Mouse (Mus musculus): ENCODE measurements at regions not wholly inside any gene's neighbourhood (a gene's known extent, or its start where the extent isn't known, plus 50 kb on each side); places are given as distances from the start of the nearest gene placed in this dataset.
"Not testable (repeated sequence)": the region's sequence is repeated elsewhere in the genome, so short reads cannot be mapped to it uniquely, and the experiment has no call there.

DNA sequence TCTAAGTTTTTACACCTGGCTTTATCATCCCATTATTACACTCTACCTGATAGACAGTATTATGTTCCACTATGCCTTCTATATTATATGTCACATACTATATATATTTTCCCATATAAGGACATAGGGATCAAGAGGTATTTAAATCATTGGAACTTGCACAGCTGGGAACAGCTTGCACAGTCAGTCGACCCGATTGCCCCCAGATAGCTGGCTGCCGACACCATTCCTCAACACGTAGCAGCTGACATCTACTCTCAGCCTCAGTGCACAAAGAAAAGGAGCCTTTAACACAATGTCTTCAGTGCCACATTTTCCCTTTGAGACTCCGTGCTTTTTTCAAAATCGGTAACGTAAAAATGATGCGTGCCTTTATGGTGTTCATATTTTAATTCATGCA lies 92.4 kb upstream of the Sipa1l1 start:
- Histone ChIP-seq H3K4me1 (ENCODE audit: control insufficient read depth, insufficient read depth, low read length) (peaks cover 2% of the 10 kb centered on the region), H3K9me3 (replicated peaks; ENCODE audit: control insufficient read depth, insufficient read depth, low read length, poor library complexity, severe bottlenecking) (no peaks in the 10 kb centered on the region), H3K36me3 (ENCODE audit: control insufficient read depth, insufficient read depth, low read length, poor library complexity, severe bottlenecking) (no peaks in the 10 kb centered on the region), H3K27ac (ENCODE audit: insufficient read depth, low read length) (no peak overlapping the region), H3K27me3 (ENCODE audit: control insufficient read depth, insufficient read depth, low read length, poor library complexity, severe bottlenecking) (no peaks in the 10 kb centered on the region), H3K9ac (ENCODE audit: low read depth, poor library complexity, severe bottlenecking) (no peak overlapping the region), H3K4me3 (ENCODE audit: low read depth, low read length) (no peak overlapping the region)
- TF ChIP-seq CTCF (IDR thresholded peaks at IDR 0.05; ENCODE audit: low read depth, low read length) = no peak
- TF ChIP-seq EP300 (IDR thresholded peaks at IDR 0.05; ENCODE audit: insufficient read depth, low read depth, low read length) = no peak
- TF ChIP-seq POLR2A (IDR thresholded peaks at IDR 0.05; ENCODE audit: insufficient read depth, low read length) = no peak

GRCm38 (mm10) chr12:82077945-82078344 lies 91.2 kb upstream of the Sipa1l1 start:
- Histone ChIP-seq H3K27me3 (ENCODE audit: control insufficient read depth, insufficient read depth, low read length, poor library complexity, severe bottlenecking) (no peaks in the 10 kb centered on the region), H3K4me1 (ENCODE audit: control insufficient read depth, insufficient read depth, low read length) (peaks cover 2% of the 10 kb centered on the region), H3K9me3 (replicated peaks; ENCODE audit: control insufficient read depth, insufficient read depth, low read length, poor library complexity, severe bottlenecking) (no peaks in the 10 kb centered on the region), H3K36me3 (ENCODE audit: control insufficient read depth, insufficient read depth, low read length, poor library complexity, severe bottlenecking) (no peaks in the 10 kb centered on the region), H3K9ac (ENCODE audit: low read depth, poor library complexity, severe bottlenecking) (no peak overlapping the region), H3K27ac (ENCODE audit: insufficient read depth, low read length) (no peak overlapping the region), H3K4me3 (ENCODE audit: low read depth, low read length) (no peak overlapping the region)
- no peak for TF ChIP-seq EP300 (IDR thresholded peaks at IDR 0.05; ENCODE audit: insufficient read depth, low read depth, low read length)

- Histone ChIP-seq H3K4me1 (ENCODE audit: control insufficient read depth, insufficient read depth, low read length) (peaks cover 2% of the 10 kb centered on the region), H3K9ac (ENCODE audit: low read depth, poor library complexity, severe bottlenecking) (no peak overlapping the region), H3K27me3 (ENCODE audit: control insufficient read depth, insufficient read depth, low read length, poor library complexity, severe bottlenecking) (no peaks in the 10 kb centered on the region), H3K4me3 (ENCODE audit: low read depth, low read length) (no peak overlapping the region), H3K9me3 (replicated peaks; ENCODE audit: control insufficient read depth, insufficient read depth, low read length, poor library complexity, severe bottlenecking) (no peaks in the 10 kb centered on the region), H3K36me3 (ENCODE audit: control insufficient read depth, insufficient read depth, low read length, poor library complexity, severe bottlenecking) (no peaks in the 10 kb centered on the region), H3K27ac (ENCODE audit: insufficient read depth, low read length) (no peak overlapping the region)
- TF ChIP-seq CTCF (IDR thresholded peaks at IDR 0.05; ENCODE audit: low read depth, low read length) (no peak), EP300 (IDR thresholded peaks at IDR 0.05; ENCODE audit: insufficient read depth, low read depth, low read length) (no peak), POLR2A (IDR thresholded peaks at IDR 0.05; ENCODE audit: insufficient read depth, low read length) (no peak)
Observed at GRCm38 (mm10) chr12:82078740-82079139, 90.4 kb upstream of the Sipa1l1 start.

DNA sequence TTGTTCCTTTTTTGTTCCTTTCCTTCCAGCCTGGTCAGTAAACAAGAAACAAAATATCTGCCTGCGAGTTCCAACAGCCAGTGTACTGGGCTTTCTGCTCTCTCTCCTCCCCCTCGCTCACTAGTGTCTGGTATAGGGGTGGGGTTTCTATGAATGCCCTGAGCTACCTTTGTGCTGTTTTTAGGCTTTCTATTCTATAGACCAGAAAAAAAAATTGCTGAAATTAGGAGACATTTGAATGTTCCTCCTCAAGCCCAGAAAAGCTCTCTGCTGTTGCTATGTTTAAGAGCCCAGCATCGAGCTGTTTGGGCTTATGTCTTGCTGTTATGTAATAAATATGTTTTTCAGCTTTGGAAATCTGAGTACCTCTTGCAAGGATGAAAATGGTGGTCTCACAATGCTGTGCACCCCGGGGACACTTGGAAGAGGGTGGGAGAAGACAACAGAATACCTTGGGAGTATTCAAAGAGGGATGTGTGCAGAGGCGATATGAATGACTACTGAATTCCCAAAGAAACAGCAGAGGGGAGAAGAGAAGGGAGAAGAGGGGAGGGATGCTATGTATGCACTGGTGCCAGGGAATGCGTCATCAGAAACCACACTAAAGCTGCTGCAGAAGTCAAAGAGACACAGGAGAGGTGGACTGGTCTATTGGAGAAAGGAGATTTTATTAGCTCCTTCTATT lies 88.8 kb upstream of the Sipa1l1 start:
- H3K4me3 ChIP-seq (ENCODE audit: low read depth, low read length) = no peak overlapping the region
- H3K27ac ChIP-seq (ENCODE audit: insufficient read depth, low read length) = no peak overlapping the region
- no peak for TF ChIP-seq EP300 (IDR thresholded peaks at IDR 0.05; ENCODE audit: insufficient read depth, low read depth, low read length)
- TF ChIP-seq POLR2A (IDR thresholded peaks at IDR 0.05; ENCODE audit: insufficient read depth, low read length) = no peak
- TF ChIP-seq CTCF (IDR thresholded peaks at IDR 0.05; ENCODE audit: low read depth, low read length) = no peak
- H3K27me3 ChIP-seq (ENCODE audit: control insufficient read depth, insufficient read depth, low read length, poor library complexity, severe bottlenecking) = no peaks in the 10 kb centered on the region
- peaks cover 2% of the 10 kb centered on the region for H3K4me1 ChIP-seq (ENCODE audit: control insufficient read depth, insufficient read depth, low read length)
- H3K36me3 ChIP-seq (ENCODE audit: control insufficient read depth, insufficient read depth, low read length, poor library complexity, severe bottlenecking) = no peaks in the 10 kb centered on the region
- H3K9ac ChIP-seq (ENCODE audit: low read depth, poor library complexity, severe bottlenecking) = no peak overlapping the region
- no peaks in the 10 kb centered on the region for H3K9me3 ChIP-seq (replicated peaks; ENCODE audit: control insufficient read depth, insufficient read depth, low read length, poor library complexity, severe bottlenecking)

- not testable (repeated sequence) for H3K4me3 ChIP-seq (ENCODE audit: low read depth, low read length); H3K27ac ChIP-seq (ENCODE audit: insufficient read depth, low read length); H3K9me3 ChIP-seq (replicated peaks; ENCODE audit: control insufficient read depth, insufficient read depth, low read length, poor library complexity, severe bottlenecking); H3K36me3 ChIP-seq (ENCODE audit: control insufficient read depth, insufficient read depth, low read length, poor library complexity, severe bottlenecking); H3K9ac ChIP-seq (ENCODE audit: low read depth, poor library complexity, severe bottlenecking); H3K27me3 ChIP-seq (ENCODE audit: control insufficient read depth, insufficient read depth, low read length, poor library complexity, severe bottlenecking); H3K4me1 ChIP-seq (ENCODE audit: control insufficient read depth, insufficient read depth, low read length)
Observed at GRCm38 (mm10) chr12:82082596-82082995, 86.5 kb upstream of the Sipa1l1 start.

- TF ChIP-seq EP300 (IDR thresholded peaks at IDR 0.05; ENCODE audit: insufficient read depth, low read depth, low read length) (no peak), CTCF (IDR thresholded peaks at IDR 0.05; ENCODE audit: low read depth, low read length) (no peak)
- no peaks in the 10 kb centered on the region for H3K27me3 ChIP-seq (ENCODE audit: control insufficient read depth, insufficient read depth, low read length, poor library complexity, severe bottlenecking)
- no peak overlapping the region for H3K4me3 ChIP-seq (ENCODE audit: low read depth, low read length)
- no peaks in the 10 kb centered on the region for H3K36me3 ChIP-seq (ENCODE audit: control insufficient read depth, insufficient read depth, low read length, poor library complexity, severe bottlenecking)
- no peaks in the 10 kb centered on the region for H3K4me1 ChIP-seq (ENCODE audit: control insufficient read depth, insufficient read depth, low read length)
- no peak overlapping the region for H3K27ac ChIP-seq (ENCODE audit: insufficient read depth, low read length)
- H3K9me3 ChIP-seq (replicated peaks; ENCODE audit: control insufficient read depth, insufficient read depth, low read length, poor library complexity, severe bottlenecking) = no peaks in the 10 kb centered on the region
- H3K9ac ChIP-seq (ENCODE audit: low read depth, poor library complexity, severe bottlenecking) = no peak overlapping the region
Observed at GRCm38 (mm10) chr12:82085771-82086400, 83.2 kb upstream of the Sipa1l1 start.

Measured in ES-Bruce4 (cell line).